Mouse (Mus musculus) limb, embryonic 10.5 days (tissue): Measurements from ENCODE around the gene Vps41. TPM values are rescaled to one million over a fixed set of nuclear protein-coding genes. Genes with fewer than 3 reads are reported as not detected.

Source experiments
- DNase-seq: peaks from one replicate; pipeline ENCODE4 v3.0.0-alpha.2; 2017; ENCODE audit warnings: low spot score
- H3K27ac ChIP-seq: fragments of 300-500 bp; sonication (generic); 2 replicates; pipeline ENCODE4 v1.5.1; 2016; ENCODE audit warnings: mild to moderate bottlenecking
- H3K27me3 ChIP-seq: fragments of 300-500 bp; sonication (generic); 2 replicates; pipeline ENCODE4 v1.6.1; 2016; ENCODE audit warnings: low read depth, mild to moderate bottlenecking; ENCODE audit not compliant: poor library complexity, severe bottlenecking
- H3K36me3 ChIP-seq: fragments of 300-500 bp; sonication (generic); 2 replicates; pipeline ENCODE4 v1.6.1; 2016; ENCODE audit warnings: mild to moderate bottlenecking, moderate library complexity
- H3K4me1 ChIP-seq: fragments of 300-500 bp; sonication (generic); 2 replicates; pipeline ENCODE4 v1.6.1; 2016
- H3K4me3 ChIP-seq: fragments of 300-500 bp; sonication (generic); 2 replicates; pipeline ENCODE4 v1.5.1; 2016; ENCODE audit warnings: mild to moderate bottlenecking, moderate library complexity
- H3K9me3 ChIP-seq: fragments of 300-500 bp; sonication (generic); replicated peaks from 2 replicates; pipeline ENCODE4 v1.6.1; 2016; ENCODE audit warnings: mild to moderate bottlenecking
- WGBS: fragments of 180-500 bp; shearing (Covaris S2); methylation state at CpG from one replicate; pipeline ENCODE4 v1.1.7; 2016; 5-methylcytosine and 5-hydroxymethylcytosine counted together
- polyA plus RNA-seq: library from polyadenylated mRNA; unstranded; fragments of >200 nt; fragmentation: Nextera tagmentation; extraction: Ambion mirVana; gene quantifications from 2 replicates; pipeline ENCODE4 v1.2.1, GENCODE M21; 2016

Gene Vps41
- polyA plus RNA-seq, 1 experiment from 2014 or later = 62.0 TPM

- no peak for DNase-seq
- no peak overlapping the region for H3K4me3 ChIP-seq
- H3K9me3 ChIP-seq = no peaks in the 10 kb centered on the region
- no peaks in the 10 kb centered on the region for H3K4me1 ChIP-seq
- 74% methylated on average over 3 of the region's 3 CpGs for WGBS
- no peaks in the 10 kb centered on the region for H3K36me3 ChIP-seq
- no peak overlapping the region for H3K27ac ChIP-seq
- H3K27me3 ChIP-seq = no peaks in the 10 kb centered on the region
Observed at GRCm38 (mm10) chr13:18768495-18768894, 51.4 kb downstream of the Vps41 start.

GRCm38 (mm10) chr13:18773437-18774198 lies 56.5 kb downstream of the Vps41 start:
- DNase-seq = no peak
- H3K4me1 ChIP-seq = no peaks in the 10 kb centered on the region

GRCm38 (mm10) chr13:18781250-18781649 lies 64.2 kb downstream of the Vps41 start:
- WGBS = 91% methylated on average over 2 of the region's 2 CpGs
- no peak overlapping the region for H3K27ac ChIP-seq

More at GRCm38 (mm10) chr13:18773437-18774198, 56.5 kb downstream of the Vps41 start:
- Histone ChIP-seq H3K36me3 (no peaks in the 10 kb centered on the region), H3K9me3 (no peaks in the 10 kb centered on the region), H3K27ac (no peak overlapping the region), H3K27me3 (no peaks in the 10 kb centered on the region), H3K4me3 (no peak overlapping the region)
- 88% methylated on average over 8 of the region's 8 CpGs for WGBS

GRCm38 (mm10) chr13:18785702-18786101 lies 68.6 kb downstream of the Vps41 start:
- Histone ChIP-seq H3K27ac (no peak overlapping the region), H3K4me1 (no peaks in the 10 kb centered on the region), H3K9me3 (no peaks in the 10 kb centered on the region), H3K36me3 (no peaks in the 10 kb centered on the region), H3K27me3 (no peaks in the 10 kb centered on the region), H3K4me3 (no peak overlapping the region)
- no peak for DNase-seq
- WGBS = 37% methylated on average over 1 of the region's 1 CpGs

More at GRCm38 (mm10) chr13:18781250-18781649, 64.2 kb downstream of the Vps41 start:
- H3K36me3 ChIP-seq = no peaks in the 10 kb centered on the region
- no peak overlapping the region for H3K4me3 ChIP-seq
- DNase-seq = no peak
- no peaks in the 10 kb centered on the region for H3K27me3 ChIP-seq
- no peaks in the 10 kb centered on the region for H3K4me1 ChIP-seq
- H3K9me3 ChIP-seq = no peaks in the 10 kb centered on the region

GRCm38 (mm10) chr13:18788040-18788439 lies 71.0 kb downstream of the Vps41 start:
- H3K27me3 ChIP-seq = no peaks in the 10 kb centered on the region
- H3K9me3 ChIP-seq = no peaks in the 10 kb centered on the region
- H3K4me1 ChIP-seq = no peaks in the 10 kb centered on the region
- no peak for DNase-seq
- H3K27ac ChIP-seq = no peak overlapping the region
- 96% methylated on average over 4 of the region's 4 CpGs for WGBS
- H3K4me3 ChIP-seq = no peak overlapping the region
- H3K36me3 ChIP-seq = no peaks in the 10 kb centered on the region

GRCm38 (mm10) chr13:18788689-18789088 lies 71.6 kb downstream of the Vps41 start:
- 87% methylated on average over 2 of the region's 2 CpGs for WGBS

GRCm38 (mm10) chr13:18789662-18790061 lies 72.6 kb downstream of the Vps41 start:
- 92% methylated on average over 4 of the region's 4 CpGs for WGBS
- no peak overlapping the region for H3K4me3 ChIP-seq
- DNase-seq = no peak
- H3K36me3 ChIP-seq = no peaks in the 10 kb centered on the region
- no peak overlapping the region for H3K27ac ChIP-seq
- no peaks in the 10 kb centered on the region for H3K27me3 ChIP-seq
- H3K9me3 ChIP-seq = no peaks in the 10 kb centered on the region
- H3K4me1 ChIP-seq = no peaks in the 10 kb centered on the region

More at GRCm38 (mm10) chr13:18788689-18789088, 71.6 kb downstream of the Vps41 start:
- H3K4me3 ChIP-seq = no peak overlapping the region
- H3K4me1 ChIP-seq = no peaks in the 10 kb centered on the region
- H3K36me3 ChIP-seq = no peaks in the 10 kb centered on the region
- no peaks in the 10 kb centered on the region for H3K27me3 ChIP-seq
- H3K9me3 ChIP-seq = no peaks in the 10 kb centered on the region
- no peak overlapping the region for H3K27ac ChIP-seq
- DNase-seq = no peak

- no peaks in the 10 kb centered on the region for H3K4me1 ChIP-seq
- DNase-seq = no peak
- H3K27me3 ChIP-seq = no peaks in the 10 kb centered on the region
- no peaks in the 10 kb centered on the region for H3K9me3 ChIP-seq
- no peaks in the 10 kb centered on the region for H3K36me3 ChIP-seq
- H3K4me3 ChIP-seq = no peak overlapping the region
- 84% methylated on average over 6 of the region's 6 CpGs for WGBS
- no peak overlapping the region for H3K27ac ChIP-seq
Observed at GRCm38 (mm10) chr13:18790086-18790485, 73.0 kb downstream of the Vps41 start.

- no peak for DNase-seq
- Histone ChIP-seq H3K9me3 (no peaks in the 10 kb centered on the region), H3K27me3 (no peaks in the 10 kb centered on the region), H3K27ac (no peak overlapping the region), H3K4me3 (no peak overlapping the region), H3K4me1 (no peaks in the 10 kb centered on the region), H3K36me3 (no peaks in the 10 kb centered on the region)
- WGBS = 79% methylated on average over 4 of the region's 4 CpGs
Observed at GRCm38 (mm10) chr13:18791314-18791713, 74.2 kb downstream of the Vps41 start.

GRCm38 (mm10) chr13:18791724-18792123 lies 74.6 kb downstream of the Vps41 start:
- WGBS = 91% methylated on average over 2 of the region's 2 CpGs

GRCm38 (mm10) chr13:18794454-18794853 lies 77.4 kb downstream of the Vps41 start:
- no peaks in the 10 kb centered on the region for H3K9me3 ChIP-seq
- no peaks in the 10 kb centered on the region for H3K4me1 ChIP-seq
- no peak overlapping the region for H3K27ac ChIP-seq
- no peaks in the 10 kb centered on the region for H3K27me3 ChIP-seq
- H3K4me3 ChIP-seq = no peak overlapping the region
- 64% methylated on average over 3 of the region's 3 CpGs for WGBS
- no peak for DNase-seq
- H3K36me3 ChIP-seq = no peaks in the 10 kb centered on the region

More at GRCm38 (mm10) chr13:18791724-18792123, 74.6 kb downstream of the Vps41 start:
- Histone ChIP-seq H3K27me3 (no peaks in the 10 kb centered on the region), H3K4me3 (no peak overlapping the region), H3K36me3 (no peaks in the 10 kb centered on the region), H3K27ac (no peak overlapping the region), H3K9me3 (no peaks in the 10 kb centered on the region), H3K4me1 (no peaks in the 10 kb centered on the region)
- DNase-seq = no peak

GRCm38 (mm10) chr13:18797555-18797954 lies 80.5 kb downstream of the Vps41 start:
- DNase-seq = no peak
- no peak overlapping the region for H3K4me3 ChIP-seq
- H3K36me3 ChIP-seq = no peaks in the 10 kb centered on the region
- H3K27ac ChIP-seq = no peak overlapping the region
- H3K4me1 ChIP-seq = peaks cover 7% of the 10 kb centered on the region
- WGBS = 94% methylated on average over 5 of the region's 5 CpGs
- H3K9me3 ChIP-seq = no peaks in the 10 kb centered on the region
- no peaks in the 10 kb centered on the region for H3K27me3 ChIP-seq

- 64% methylated on average over 3 of the region's 3 CpGs for WGBS
- Histone ChIP-seq H3K36me3 (no peaks in the 10 kb centered on the region), H3K4me1 (peaks cover 7% of the 10 kb centered on the region), H3K9me3 (no peaks in the 10 kb centered on the region), H3K27me3 (no peaks in the 10 kb centered on the region), H3K4me3 (no peak overlapping the region), H3K27ac (no peak overlapping the region)
- DNase-seq = no peak
Observed at GRCm38 (mm10) chr13:18800434-18800833, 83.3 kb downstream of the Vps41 start.
